Mouse (Mus musculus) ES-E14 (cell line): ENCODE results near the gene Adcy3.

Experiments
- CHD2 ChIP-seq: IDR thresholded peaks from 2 replicates; pipeline ENCODE4 v1.6.1; 2014; ENCODE audit warnings: mild to moderate bottlenecking, low read depth, low read length, inconsistent platforms
- MAFK ChIP-seq: IDR thresholded peaks from 2 replicates; pipeline ENCODE4 v1.6.1; 2014; ENCODE audit warnings: mild to moderate bottlenecking, low read depth, low read length, inconsistent platforms; ENCODE audit not compliant: insufficient read depth
- ZNF384 ChIP-seq: IDR thresholded peaks from 2 replicates; pipeline ENCODE4 v1.6.1; 2012; ENCODE audit warnings: low read depth, low read length, inconsistent platforms

- TF ChIP-seq ZNF384 = no peak
- no peak for TF ChIP-seq CHD2
- no peak for TF ChIP-seq MAFK
These were observed 26.1 kb downstream of the Adcy3 start for GRCm38 (mm10) chr12:4158868-4159632.
